Mouse (Mus musculus) liver, adult (tissue): Measurements from ENCODE around the gene Tmub2.

Experiments
- GATA4 ChIP-seq: IDR thresholded peaks from 2 replicates; pipeline ENCODE4 v1.6.1; 2014; ENCODE audit warnings: mild to moderate bottlenecking, low read length; ENCODE audit not compliant: insufficient replicate concordance

The Tmub2 gene

DNA sequence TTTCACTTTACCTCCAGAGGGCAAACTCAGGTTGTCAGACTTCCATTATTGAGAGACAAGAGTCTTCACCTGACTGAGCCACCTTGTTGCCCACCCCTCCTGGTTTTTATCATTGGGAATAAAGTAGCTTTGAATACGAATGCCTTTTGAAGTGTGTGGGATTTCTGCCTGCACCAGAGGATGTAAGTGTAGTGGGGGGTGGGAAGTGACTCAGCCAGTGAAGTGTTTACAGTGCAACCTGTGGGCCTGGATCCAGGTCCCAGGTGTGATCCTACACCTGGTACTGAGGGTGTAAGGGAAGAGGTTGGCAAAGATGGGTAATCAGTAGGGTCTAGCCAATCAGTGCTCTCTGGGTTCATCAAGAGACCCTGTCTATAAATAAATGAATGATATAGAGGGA lies 38.8 kb downstream of the Tmub2 start:
- TF ChIP-seq GATA4: no peak

GRCm38 (mm10) chr11:102327250-102327649 lies 42.5 kb downstream of the Tmub2 start:
- TF ChIP-seq GATA4: no peak

- no peak for TF ChIP-seq GATA4
Observed at GRCm38 (mm10) chr11:102327839-102328238, 43.1 kb downstream of the Tmub2 start.

DNA sequence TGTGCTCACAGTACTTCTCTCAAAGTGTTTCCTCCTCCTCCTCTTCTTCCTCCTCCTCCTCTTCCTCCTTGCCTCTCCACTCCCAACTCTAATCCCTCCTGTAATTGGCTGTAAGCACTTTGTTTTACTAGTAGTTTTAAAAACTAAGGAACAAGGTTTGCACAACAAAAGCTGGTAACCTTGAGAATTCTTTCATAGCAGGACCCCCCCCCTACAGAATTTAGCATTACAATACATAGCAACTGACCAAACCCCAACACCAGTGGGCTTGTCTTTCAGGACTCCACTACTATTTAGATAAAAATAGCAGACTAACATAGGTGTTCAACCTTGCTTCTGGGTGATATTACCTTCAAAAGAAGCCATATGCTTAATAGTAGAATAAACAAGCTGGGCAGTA lies 44.8 kb downstream of the Tmub2 start:
- TF ChIP-seq GATA4: no peak

DNA sequence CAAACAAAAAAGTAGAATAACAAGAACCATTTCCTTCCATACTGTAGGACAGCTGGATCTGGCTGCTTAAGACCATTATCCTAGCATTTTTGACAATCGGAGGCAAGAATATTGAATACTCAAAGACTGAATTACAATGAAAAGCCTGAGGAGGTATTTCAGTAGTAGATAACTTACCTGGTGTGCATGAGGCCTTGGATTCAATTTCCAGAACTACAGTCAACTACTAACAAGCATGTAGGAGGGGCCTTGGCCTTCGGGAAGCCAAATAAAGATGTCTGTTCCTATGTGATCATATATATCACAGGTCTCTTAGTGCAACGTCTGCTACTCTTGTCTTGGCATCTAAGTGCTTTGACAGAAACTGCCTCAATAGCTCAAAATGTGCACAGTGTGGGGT lies 45.3 kb downstream of the Tmub2 start:
- no peak for TF ChIP-seq GATA4

DNA sequence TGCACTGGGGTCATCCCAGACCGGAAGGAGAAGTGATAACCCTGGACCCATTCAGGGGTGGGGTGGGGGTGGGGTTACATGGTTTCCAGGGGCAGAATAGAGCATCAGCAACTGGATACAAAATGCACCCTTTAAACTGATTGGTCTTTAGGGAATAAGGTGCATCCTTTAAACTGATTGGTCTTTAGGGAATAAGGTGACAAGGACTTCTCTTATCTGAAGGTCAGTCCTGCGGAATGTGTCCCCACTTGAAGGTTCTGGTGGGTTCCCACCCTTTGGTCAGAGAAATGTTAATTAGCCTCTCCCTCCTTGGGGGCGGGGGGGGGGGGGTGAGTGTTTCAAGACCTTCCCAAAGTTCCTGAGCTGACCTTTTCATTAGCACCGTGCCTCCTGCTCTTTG lies 47.1 kb downstream of the Tmub2 start:
- no peak for TF ChIP-seq GATA4

- no peak for TF ChIP-seq GATA4
Observed at GRCm38 (mm10) chr11:102333061-102333460, 48.3 kb downstream of the Tmub2 start.

DNA sequence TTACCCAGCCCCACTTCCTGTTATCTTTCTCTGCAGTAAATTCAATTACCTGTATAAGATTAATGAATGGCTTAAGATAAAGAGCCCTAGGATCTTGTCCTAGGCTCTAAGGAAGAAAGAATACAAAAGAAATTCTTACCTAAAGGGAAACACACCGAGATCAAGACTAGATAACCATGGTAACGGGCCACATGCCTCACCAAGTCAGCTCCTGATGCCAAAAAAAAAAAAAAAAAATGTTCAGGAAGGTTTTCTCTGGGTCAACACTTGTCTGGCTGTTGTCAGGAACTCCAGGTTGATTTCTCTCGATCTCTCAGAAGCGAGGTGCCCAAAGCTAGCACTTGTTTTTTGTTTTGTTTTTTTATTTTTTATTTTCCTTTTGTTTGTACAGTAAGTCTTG lies 49.3 kb downstream of the Tmub2 start:
- no peak for TF ChIP-seq GATA4

- no peak for TF ChIP-seq GATA4
Observed at GRCm38 (mm10) chr11:102334973-102335700, 50.4 kb downstream of the Tmub2 start.

DNA sequence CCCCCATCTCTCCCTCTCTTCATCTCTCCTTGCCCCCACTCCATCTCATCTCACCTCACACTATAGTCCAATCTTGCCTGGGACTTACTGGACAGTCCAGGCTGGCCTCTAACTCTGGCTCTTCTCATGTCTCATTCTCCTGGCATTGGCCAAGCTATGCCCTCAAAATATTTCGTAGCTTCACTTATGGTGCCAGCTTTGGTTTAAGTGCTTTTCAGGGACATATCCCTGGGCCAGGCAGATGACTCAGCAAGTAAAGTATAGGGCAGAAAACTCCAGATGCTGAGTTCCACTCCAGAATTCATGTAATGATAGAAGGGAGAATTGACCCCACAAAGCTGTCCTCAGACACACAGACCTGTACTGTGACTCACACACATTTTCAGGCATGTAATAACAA lies 51.5 kb downstream of the Tmub2 start:
- TF ChIP-seq GATA4: no peak

- TF ChIP-seq GATA4: no peak
Observed at GRCm38 (mm10) chr11:102337921-102338320, 53.2 kb downstream of the Tmub2 start.

DNA sequence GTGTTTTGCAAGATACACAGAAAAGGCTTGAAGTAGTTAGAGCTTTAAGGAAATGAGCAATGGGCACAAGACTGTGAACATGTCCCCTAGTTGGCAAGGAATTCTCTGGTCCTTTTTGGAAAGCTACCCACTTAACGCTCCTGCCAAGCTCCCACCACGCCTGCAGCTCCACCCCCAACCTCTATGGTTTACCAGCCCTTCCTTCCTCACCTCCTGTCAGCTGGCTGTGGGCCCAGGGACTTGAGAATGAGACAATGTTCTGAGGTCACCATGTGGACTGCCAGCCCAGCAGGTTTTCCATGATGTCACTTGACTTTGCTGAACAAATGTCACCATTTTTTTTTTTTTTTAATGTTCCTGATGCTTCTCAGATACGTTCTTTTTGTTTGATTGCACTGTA lies 53.8 kb downstream of the Tmub2 start:
- no peak for TF ChIP-seq GATA4
